Mouse (Mus musculus) adrenal gland, adult (tissue): Measurements from ENCODE around the gene Mup17.
"Not testable (repeated sequence)": the region's sequence is repeated elsewhere in the genome, so short reads cannot be mapped to it uniquely, and the experiment has no call there.

Experiments used
- DNase-seq, 2 experiments: peaks; one replicate each; pipeline ENCODE4 v3.0.0; 2022 to 2023; ENCODE audit warnings: low spot score in 1 of 2; ENCODE audit not compliant: inconsistent age in 2 of 2

Gene Mup17

GRCm38 (mm10) chr4:61595771-61596170 lies at the start of gene Mup17:
Gene Mup17, minus strand, starts transcription at chr4:61595871.
- not testable (repeated sequence) for DNase-seq

- not testable (repeated sequence) for DNase-seq
Observed at GRCm38 (mm10) chr4:61571561-61571960, 24.1 kb downstream of the Mup17 start.

- DNase-seq = peak; percentile 9 to 67
Observed at GRCm38 (mm10) chr4:61555887-61556286, 39.8 kb downstream of the Mup17 start.
